Mouse (Mus musculus) kidney, adult 2 months (tissue): ENCODE data around the gene Cracr2a. TPM values are rescaled to one million over a fixed set of nuclear protein-coding genes. Genes with fewer than 3 reads are reported as not detected.
A peak's percentile ranks its signal among the peaks of the same experiment; 100 is the strongest.

Source experiments
- DNase-seq: peaks from one replicate; pipeline ENCODE4 v3.0.0; 2021
- H3K27ac ChIP-seq: fragments of 200-500 bp; 2 replicates; pipeline ENCODE4 v1.5.1; 2012; ENCODE audit warnings: low read depth, low read length, control low read depth, inconsistent platforms; ENCODE audit not compliant: insufficient read depth
- H3K27me3 ChIP-seq: fragments of 200-500 bp; replicated peaks from 2 replicates; pipeline ENCODE4 v1.6.1; 2012; ENCODE audit warnings: mild to moderate bottlenecking, moderate library complexity, low read length, inconsistent platforms; ENCODE audit not compliant: control insufficient read depth, insufficient read depth
- H3K36me3 ChIP-seq: fragments of 200-500 bp; 2 replicates; pipeline ENCODE4 v1.6.1; 2012; ENCODE audit warnings: mild to moderate bottlenecking, moderate library complexity, low read length, inconsistent platforms; ENCODE audit not compliant: control insufficient read depth, insufficient read depth
- H3K4me1 ChIP-seq: fragments of 200-500 bp; 2 replicates; pipeline ENCODE4 v1.6.1; 2011; ENCODE audit warnings: low read length; ENCODE audit not compliant: control insufficient read depth, insufficient read depth
- H3K4me3 ChIP-seq: fragments of 200-500 bp; 2 replicates; pipeline ENCODE4 v1.5.1; 2011; ENCODE audit warnings: mild to moderate bottlenecking, low read depth, low read length, control low read depth; ENCODE audit not compliant: insufficient read depth
- CTCF ChIP-seq: fragments of 200-500 bp; conservative IDR thresholded peaks from 2 replicates; pipeline ENCODE4 v1.5.1; 2011; ENCODE audit warnings: low read depth, mild to moderate bottlenecking, control low read depth, low read length, moderate library complexity, mixed read lengths; ENCODE audit not compliant: insufficient read depth, insufficient read length
- POLR2A ChIP-seq: fragments of 200-500 bp; IDR thresholded peaks from one replicate; pipeline ENCODE4 v1.6.1; 2011; ENCODE audit warnings: low read depth, low read length, control low read depth
- WGBS: fragments of 180-500 bp; shearing (Covaris S2); methylation state at CpG from one replicate; pipeline ENCODE4 v1.1.7; 2018; 5-methylcytosine and 5-hydroxymethylcytosine counted together
- polyA plus RNA-seq: library from polyadenylated mRNA; depleted of rRNA; stranded (reverse); fragments of >200 nt; gene quantifications from 2 replicates; pipeline ENCODE4 v1.2.3, GENCODE M21; 2012

Gene Cracr2a
- polyA plus RNA-seq, 1 experiment = 0.59 TPM

GRCm38 (mm10) chr6:127609673-127610072 is 48.5 kb downstream of the Cracr2a start:
- H3K36me3 ChIP-seq = no peaks in the 10 kb centered on the region
- no peak for DNase-seq
- H3K4me1 ChIP-seq = no peaks in the 10 kb centered on the region
- no peaks in the 10 kb centered on the region for H3K27me3 ChIP-seq
- H3K27ac ChIP-seq = no peak overlapping the region
- TF ChIP-seq CTCF (no peak), POLR2A (no peak)
- H3K4me3 ChIP-seq = no peak overlapping the region

GRCm38 (mm10) chr6:127611216-127611615 is 50.1 kb downstream of the Cracr2a start:
- H3K36me3 ChIP-seq = no peaks in the 10 kb centered on the region
- no peak overlapping the region for H3K4me3 ChIP-seq
- 72% methylated on average over 12 of the region's 12 CpGs for WGBS
- H3K27ac ChIP-seq = no peak overlapping the region
- H3K4me1 ChIP-seq = no peaks in the 10 kb centered on the region
- DNase-seq = no peak
- H3K27me3 ChIP-seq = no peaks in the 10 kb centered on the region
- no peak for TF ChIP-seq POLR2A
- TF ChIP-seq CTCF = no peak

GRCm38 (mm10) chr6:127614083-127614984 is 53.2 kb downstream of the Cracr2a start:
- no peak for DNase-seq
- no peak overlapping the region for H3K4me3 ChIP-seq
- 55% methylated on average over 13 of the region's 13 CpGs for whole genome bisulfite sequencing
- H3K27ac ChIP-seq = no peak overlapping the region
- H3K27me3 ChIP-seq = no peaks in the 10 kb centered on the region
- no peaks in the 10 kb centered on the region for H3K4me1 ChIP-seq
- TF ChIP-seq CTCF = no peak
- no peak for TF ChIP-seq POLR2A
- H3K36me3 ChIP-seq = no peaks in the 10 kb centered on the region

GRCm38 (mm10) chr6:127616623-127617022 is 55.5 kb downstream of the Cracr2a start:
- WGBS = 100% methylated on average over 1 of the region's 1 CpGs
- TF ChIP-seq POLR2A (no peak), CTCF (no peak)
- DNase-seq = no peak
- H3K4me1 ChIP-seq = no peaks in the 10 kb centered on the region
- H3K4me3 ChIP-seq = no peak overlapping the region
- H3K27me3 ChIP-seq = no peaks in the 10 kb centered on the region
- H3K36me3 ChIP-seq = no peaks in the 10 kb centered on the region
- no peak overlapping the region for H3K27ac ChIP-seq

- Histone ChIP-seq H3K27ac (no peak overlapping the region), H3K4me3 (no peak overlapping the region), H3K27me3 (no peaks in the 10 kb centered on the region), H3K4me1 (no peaks in the 10 kb centered on the region), H3K36me3 (no peaks in the 10 kb centered on the region)
- TF ChIP-seq CTCF (peak; percentile 54), POLR2A (no peak)
- DNase-seq = no peak
- 50% methylated on average over 10 of the region's 10 CpGs for WGBS
These were observed 56.3 kb downstream of the Cracr2a start for GRCm38 (mm10) chr6:127617258-127618025.

GRCm38 (mm10) chr6:127618686-127619085 is 57.5 kb downstream of the Cracr2a start:
- H3K27ac ChIP-seq = no peak overlapping the region
- no peak overlapping the region for H3K4me3 ChIP-seq
- no peak for TF ChIP-seq CTCF
- no peak for TF ChIP-seq POLR2A
- H3K4me1 ChIP-seq = no peaks in the 10 kb centered on the region
- DNase-seq = peak; percentile 73
- WGBS = 57% methylated on average over 4 of the region's 4 CpGs
- no peaks in the 10 kb centered on the region for H3K27me3 ChIP-seq
- no peaks in the 10 kb centered on the region for H3K36me3 ChIP-seq

GRCm38 (mm10) chr6:127625135-127625534 is 64.0 kb downstream of the Cracr2a start:
- no peak overlapping the region for H3K4me3 ChIP-seq
- no peaks in the 10 kb centered on the region for H3K4me1 ChIP-seq
- DNase-seq = peak; percentile 59
- H3K27ac ChIP-seq = no peak overlapping the region
- WGBS = 37% methylated on average over 5 of the region's 5 CpGs
- TF ChIP-seq CTCF = peak; percentile 56
- TF ChIP-seq POLR2A = no peak
- no peaks in the 10 kb centered on the region for H3K27me3 ChIP-seq
- no peaks in the 10 kb centered on the region for H3K36me3 ChIP-seq
